Mouse (Mus musculus) forebrain, postnatal 0 days (tissue): ENCODE measurements around the gene Ern1. TPM values are rescaled to one million over a fixed set of nuclear protein-coding genes. Genes with fewer than 3 reads are reported as not detected.

ENCODE experiments used
- ATAC-seq: fragments of 200-750 bp; cut with Nextera tagmentation; 2 replicates; pipeline ENCODE4 v1.8.0; 2017; ENCODE audit warnings: mild to moderate bottlenecking, moderate library complexity
- DNase-seq: peaks from one replicate; pipeline ENCODE4 v3.0.0-alpha.2; 2015
- H3K27ac ChIP-seq: fragments of 300-500 bp; sonication (generic); 2 replicates; pipeline ENCODE4 v1.5.1; 2014; ENCODE audit warnings: low read depth, mild to moderate bottlenecking, antibody characterized with exemption, low read length, moderate library complexity, mixed read lengths
- H3K27me3 ChIP-seq: fragments of 300-500 bp; sonication (generic); 2 replicates; pipeline ENCODE4 v1.6.1; 2014; ENCODE audit warnings: mild to moderate bottlenecking, low read length, mixed read lengths; ENCODE audit not compliant: insufficient read depth
- H3K36me3 ChIP-seq: fragments of 300-500 bp; sonication (generic); 2 replicates; pipeline ENCODE4 v1.6.1; 2014; ENCODE audit warnings: mild to moderate bottlenecking, moderate library complexity; ENCODE audit not compliant: insufficient read depth
- H3K4me1 ChIP-seq: fragments of 300-500 bp; sonication (generic); 2 replicates; pipeline ENCODE4 v1.6.1; 2014; ENCODE audit warnings: antibody characterized with exemption; ENCODE audit not compliant: insufficient read depth
- H3K4me2 ChIP-seq: fragments of 300-500 bp; sonication (generic); 2 replicates; pipeline ENCODE4 v1.6.1; 2014; ENCODE audit warnings: low read depth, mild to moderate bottlenecking, moderate library complexity
- H3K4me3 ChIP-seq: fragments of 300-500 bp; sonication (generic); 2 replicates; pipeline ENCODE4 v1.5.1; 2014; ENCODE audit warnings: low read depth, low read length, mixed read lengths
- H3K9ac ChIP-seq: fragments of 300-500 bp; sonication (generic); 2 replicates; pipeline ENCODE4 v1.6.1; 2014; ENCODE audit warnings: mild to moderate bottlenecking
- H3K9me3 ChIP-seq: fragments of 300-500 bp; sonication (generic); 2 replicates; pipeline ENCODE4 v1.6.1; 2016; ENCODE audit warnings: low read length
- CTCF ChIP-seq: sonication (generic); IDR thresholded peaks from 2 replicates; pipeline ENCODE4 v1.5.1; 2016; ENCODE audit warnings: antibody characterized with exemption, control low read depth, low read depth
- WGBS: fragments of 180-500 bp; shearing (Covaris S2); extraction: QIAGEN DNeasy Blood & Tissue Kit; methylation state at CpG from one replicate; pipeline ENCODE4 v1.1.7; 2014; 5-methylcytosine and 5-hydroxymethylcytosine counted together
- polyA plus RNA-seq: library from polyadenylated mRNA; unstranded; fragments of >200 nt; fragmentation: Nextera tagmentation; extraction: Ambion mirVana; gene quantifications from 2 replicates; pipeline ENCODE4 v1.2.1, GENCODE M21; 2015
- total RNA-seq: library from RNA; depleted of rRNA; stranded (reverse); fragments of >200 nt; gene quantifications from 2 replicates; pipeline ENCODE4 v1.2.3, GENCODE M21; 2014; rRNA removed

Ern1 gene
- total and polyA plus RNA-seq, 2 experiments from 2014 or later: 1.7 to 8.4 TPM

DNA sequence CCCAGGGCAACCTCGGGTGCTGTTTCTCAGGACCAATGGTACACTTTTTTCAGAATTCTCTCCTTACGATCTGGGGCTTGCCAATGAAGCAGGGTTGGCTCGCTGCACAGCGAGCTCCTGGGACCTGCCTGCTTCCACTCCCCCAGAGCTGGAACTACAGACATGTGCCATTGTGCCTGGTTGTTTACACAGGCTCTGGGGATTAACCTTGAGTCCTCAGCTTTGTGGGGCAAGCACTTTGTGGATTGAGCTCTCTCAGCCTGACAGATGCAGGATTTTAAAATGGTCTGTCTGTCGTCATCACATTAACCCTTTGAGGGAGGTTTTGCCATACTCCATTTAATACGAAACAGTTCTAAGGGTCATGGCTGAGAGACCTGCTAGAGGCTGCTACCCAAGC, 142.7 kb downstream of the Ern1 start:
- Histone ChIP-seq H3K27ac (no peak overlapping the region), H3K36me3 (no peaks in the 10 kb centered on the region), H3K4me2 (no peak overlapping the region), H3K4me1 (no peaks in the 10 kb centered on the region), H3K9me3 (no peaks in the 10 kb centered on the region), H3K9ac (no peak overlapping the region), H3K27me3 (no peaks in the 10 kb centered on the region), H3K4me3 (no peak overlapping the region)
- DNase-seq (no peak), ATAC-seq (no peak)
- WGBS: 46% methylated on average over 6 of the region's 6 CpGs
- no peak for TF ChIP-seq CTCF

Other genes starting within 250 kb of the Ern1 start
- gene Ftsj3, start 231.8 kb downstream of the Ern1 start, total RNA-seq: 40.2 and 62.7 TPM in 2 replicates
- 29.0 and 29.7 TPM in 2 replicates for gene Ftsj3, start 231.8 kb downstream of the Ern1 start, polyA plus RNA-seq
- gene Psmc5, start 231.7 kb downstream of the Ern1 start, total RNA-seq: 108 and 114 TPM in 2 replicates
- gene Psmc5, start 231.7 kb downstream of the Ern1 start, polyA plus RNA-seq: 258 and 270 TPM in 2 replicates
- 16.9 and 20.0 TPM in 2 replicates for gene Smarcd2, start 214.9 kb downstream of the Ern1 start, total RNA-seq
- gene Smarcd2, start 214.9 kb downstream of the Ern1 start, polyA plus RNA-seq: 8.5 and 9.5 TPM in 2 replicates
- gene Tcam1, start 211.2 kb downstream of the Ern1 start, total RNA-seq: 0.23 and 0.38 TPM in 2 replicates
- 0.18 and 0.23 TPM in 2 replicates for gene Tcam1, start 211.2 kb downstream of the Ern1 start, polyA plus RNA-seq
- not detected in 2 replicates for gene Gh, start 186.0 kb downstream of the Ern1 start, total RNA-seq
- not detected in 2 replicates for gene Gh, start 186.0 kb downstream of the Ern1 start, polyA plus RNA-seq
- gene Cd79b, start 173.1 kb downstream of the Ern1 start, total RNA-seq: 0.38 and 0.46 TPM in 2 replicates
- gene Cd79b, start 173.1 kb downstream of the Ern1 start, polyA plus RNA-seq: 0.71 and 1.1 TPM in 2 replicates
- not detected in 2 replicates for gene Scn4a, start 134.6 kb downstream of the Ern1 start, total RNA-seq
- 0.06 TPM in 1 of 2 replicates, not detected in the other for gene Scn4a, start 134.6 kb downstream of the Ern1 start, polyA plus RNA-seq
- gene Prr29, start 122.4 kb downstream of the Ern1 start, total RNA-seq: 0.23 TPM in 1 of 2 replicates, not detected in the other
- gene Prr29, start 122.4 kb downstream of the Ern1 start, polyA plus RNA-seq: 0.69 TPM in 1 of 2 replicates, not detected in the other
- 4.6 and 8.3 TPM in 2 replicates for gene Icam2, start 99.8 kb downstream of the Ern1 start, total RNA-seq
- 7.0 and 9.1 TPM in 2 replicates for gene Icam2, start 99.8 kb downstream of the Ern1 start, polyA plus RNA-seq
- 44.7 and 49.3 TPM in 2 replicates for gene Tex2, start 125.6 kb upstream of the Ern1 start, total RNA-seq
- 17.5 and 23.0 TPM in 2 replicates for gene Tex2, start 125.6 kb upstream of the Ern1 start, polyA plus RNA-seq